Mouse (Mus musculus): ENCODE results near the gene Hsdl2.

DNA sequence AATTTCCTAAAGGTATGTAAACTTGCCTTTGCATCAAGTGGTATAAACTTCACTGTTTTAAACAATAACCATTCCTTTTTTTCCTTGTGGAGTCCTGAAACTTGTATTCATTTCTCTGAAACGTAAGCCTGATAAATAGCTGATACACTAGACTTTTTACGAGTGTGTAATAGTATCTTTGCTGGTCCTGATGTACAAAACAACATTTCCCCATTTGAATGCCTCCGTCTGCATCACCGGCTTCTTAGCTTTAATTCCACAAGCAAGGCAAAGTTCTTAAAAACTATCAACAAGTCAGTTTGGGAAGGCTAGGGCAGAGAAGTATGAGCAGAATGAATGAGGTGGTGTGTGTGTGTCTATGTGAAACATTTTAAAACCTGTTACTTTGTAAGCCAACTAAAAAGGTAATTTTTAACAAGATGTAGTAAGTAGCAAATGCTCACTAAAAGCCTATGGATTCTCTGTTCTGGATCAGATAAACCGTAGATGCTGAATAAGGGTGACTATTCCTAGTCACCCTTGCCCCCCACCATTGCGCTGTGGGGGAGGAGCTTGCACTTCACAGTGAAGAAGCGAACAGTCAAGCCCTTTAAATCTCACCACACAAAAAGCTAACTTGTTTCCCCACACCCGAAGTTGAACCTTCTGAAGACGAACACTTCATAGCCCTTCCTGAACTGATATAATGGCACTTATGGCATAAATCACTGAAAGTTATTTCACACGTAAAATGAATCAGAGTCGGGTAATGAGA lies 34.0 kb upstream of the Hsdl2 start:
- no peak for TF ChIP-seq POLR2A (IDR thresholded peaks at IDR 0.05; ENCODE audit: insufficient read depth, low read depth, low read length)
- no peak for TF ChIP-seq CTCF (IDR thresholded peaks at IDR 0.05; ENCODE audit: insufficient read depth, low read depth, low read length)

Measured in olfactory bulb, adult 2 months (tissue).